Mouse (Mus musculus) MEL (cell line): ENCODE results near the gene Cldn10. TPM values are rescaled to one million over a fixed set of nuclear protein-coding genes. Genes with fewer than 3 reads are reported as not detected.

ENCODE experiments used
- DNase-seq: peaks from one replicate; pipeline ENCODE4 v3.0.0; 2011; ENCODE audit warnings: low read depth, low spot score
- H3K27ac ChIP-seq: 2 replicates; pipeline ENCODE4 v1.5.1; 2012; ENCODE audit warnings: low read depth, mild to moderate bottlenecking, control low read depth, low read length, moderate library complexity; ENCODE audit not compliant: control insufficient read depth
- H3K27me3 ChIP-seq, 2 experiments: fragments of 150-350 bp in 1 of 2; sonication (generic) in 1 of 2; 2 replicates each; pipeline ENCODE4 v1.6.1; 2012; ENCODE audit warnings: low read length in 2 of 2, mild to moderate bottlenecking in 2 of 2, improper control_type of control experiment in 1 of 2, moderate library complexity in 1 of 2; ENCODE audit not compliant: insufficient read depth in 2 of 2, control insufficient read depth in 1 of 2
- H3K36me3 ChIP-seq, 2 experiments: 2 replicates each; pipeline ENCODE4 v1.6.1; 2012 to 2014; ENCODE audit warnings: low read length in 2 of 2, improper control_type of control experiment in 1 of 2, inconsistent platforms in 1 of 2, mild to moderate bottlenecking in 1 of 2; ENCODE audit not compliant: insufficient read depth in 2 of 2, control insufficient read depth in 1 of 2
- H3K4me1 ChIP-seq, 2 experiments: fragments of 150-350 bp in 1 of 2; sonication (generic) in 1 of 2; 2 replicates each; pipeline ENCODE4 v1.6.1; 2012; ENCODE audit warnings: low read length in 2 of 2, improper control_type of control experiment in 1 of 2, mild to moderate bottlenecking in 1 of 2; ENCODE audit not compliant: insufficient read depth in 2 of 2, control insufficient read depth in 1 of 2
- H3K4me3 ChIP-seq, 2 experiments: fragments of 150-350 bp in 1 of 2; sonication (generic) in 1 of 2; 2 replicates each; pipeline ENCODE4 v1.5.1; 2012; ENCODE audit warnings: low read depth in 2 of 2, low read length in 2 of 2, mild to moderate bottlenecking in 2 of 2, moderate library complexity in 2 of 2, control low read depth in 1 of 2, improper control_type of control experiment in 1 of 2; ENCODE audit not compliant: control insufficient read depth in 1 of 2, insufficient read depth in 1 of 2
- H3K79me2 ChIP-seq: 2 replicates; pipeline ENCODE4 v1.6.1; 2012; ENCODE audit warnings: mild to moderate bottlenecking, low read length, moderate library complexity; ENCODE audit not compliant: control insufficient read depth, poor library complexity, insufficient read depth
- H3K9ac ChIP-seq: 2 replicates; pipeline ENCODE4 v1.6.1; 2012; ENCODE audit warnings: low read depth, mild to moderate bottlenecking, control low read depth, low read length, moderate library complexity; ENCODE audit not compliant: control insufficient read depth, poor library complexity, severe bottlenecking
- H3K9me3 ChIP-seq: fragments of 150-350 bp; sonication (generic); replicated peaks from 2 replicates; pipeline ENCODE4 v1.6.1; 2012; ENCODE audit warnings: mild to moderate bottlenecking, low read length, improper control_type of control experiment, moderate library complexity; ENCODE audit not compliant: insufficient read depth
- CHD2 ChIP-seq: IDR thresholded peaks from 2 replicates; pipeline ENCODE4 v1.6.1; 2011; ENCODE audit warnings: low read length, improper control_type of control experiment
- CTCF ChIP-seq, 3 experiments: IDR thresholded peaks in 2 of 3; conservative IDR thresholded peaks in 1 of 3; 2 replicates each; pipeline ENCODE4 v1.5.1; 2011 to 2012; ENCODE audit warnings: low read length in 3 of 3, low read depth in 2 of 3, mild to moderate bottlenecking in 2 of 3, improper control_type of control experiment in 1 of 3, inconsistent platforms in 1 of 3, mixed read lengths in 1 of 3, moderate library complexity in 1 of 3; ENCODE audit not compliant: control insufficient read depth in 1 of 3, insufficient read depth in 1 of 3, poor library complexity in 1 of 3, severe bottlenecking in 1 of 3
- E2F4 ChIP-seq: IDR thresholded peaks from 2 replicates; pipeline ENCODE4 v1.6.1; 2011; ENCODE audit warnings: low read depth, low read length, improper control_type of control experiment, borderline replicate concordance
- GABPA ChIP-seq: IDR thresholded peaks from 2 replicates; pipeline ENCODE4 v1.6.1; 2012; ENCODE audit warnings: low read depth, mild to moderate bottlenecking, inconsistent platforms, low read length, improper control_type of control experiment, moderate library complexity
- JUND ChIP-seq: IDR thresholded peaks from 2 replicates; pipeline ENCODE4 v1.6.1; 2011; ENCODE audit warnings: low read depth, mild to moderate bottlenecking, improper control_type of control experiment, low read length
- MAFK ChIP-seq: IDR thresholded peaks from 2 replicates; pipeline ENCODE4 v1.6.1; 2011; ENCODE audit warnings: low read depth, mild to moderate bottlenecking, low read length, improper control_type of control experiment, borderline replicate concordance
- MAZ ChIP-seq: IDR thresholded peaks from 2 replicates; pipeline ENCODE4 v1.6.1; 2012; ENCODE audit warnings: low read depth, mild to moderate bottlenecking, inconsistent platforms, low read length, improper control_type of control experiment
- MEF2A ChIP-seq: IDR thresholded peaks from 2 replicates; pipeline ENCODE4 v1.6.1; 2014; ENCODE audit warnings: low read depth, mild to moderate bottlenecking, inconsistent platforms, low read length, improper control_type of control experiment; ENCODE audit not compliant: poor library complexity, insufficient replicate concordance, severe bottlenecking; ENCODE audit errors: extremely low read depth
- MYB ChIP-seq: IDR thresholded peaks from 2 replicates; pipeline ENCODE4 v1.6.1; 2011; ENCODE audit warnings: mild to moderate bottlenecking, low read depth, low read length, improper control_type of control experiment
- NELFE ChIP-seq: IDR thresholded peaks from 2 replicates; pipeline ENCODE4 v1.6.1; 2011; ENCODE audit warnings: low read depth, low read length, improper control_type of control experiment
- NRF1 ChIP-seq: IDR thresholded peaks from 2 replicates; pipeline ENCODE4 v1.6.1; 2014; ENCODE audit warnings: low read depth, mild to moderate bottlenecking, inconsistent platforms, low read length, improper control_type of control experiment, moderate library complexity; ENCODE audit not compliant: poor library complexity, insufficient read depth, severe bottlenecking
- RAD21 ChIP-seq: IDR thresholded peaks from 2 replicates; pipeline ENCODE4 v1.6.1; 2011; ENCODE audit warnings: mild to moderate bottlenecking, low read depth, low read length, improper control_type of control experiment
- SMC3 ChIP-seq: IDR thresholded peaks from 2 replicates; pipeline ENCODE4 v1.6.1; 2011; ENCODE audit warnings: low read depth, low read length, improper control_type of control experiment
- UBTF ChIP-seq: IDR thresholded peaks from 2 replicates; pipeline ENCODE4 v1.6.1; 2012; ENCODE audit warnings: low read depth, mild to moderate bottlenecking, inconsistent platforms, low read length, improper control_type of control experiment, moderate library complexity, borderline replicate concordance; ENCODE audit not compliant: insufficient read depth
- USF2 ChIP-seq, 2 experiments: IDR thresholded peaks; 2 replicates each; pipeline ENCODE4 v1.6.1; 2011 to 2012; ENCODE audit warnings: improper control_type of control experiment in 2 of 2, low read length in 2 of 2, borderline replicate concordance in 1 of 2, inconsistent platforms in 1 of 2, low read depth in 1 of 2, mild to moderate bottlenecking in 1 of 2; ENCODE audit not compliant: insufficient read depth in 1 of 2
- ZC3H11A ChIP-seq: IDR thresholded peaks from 2 replicates; pipeline ENCODE4 v1.6.1; 2012; ENCODE audit warnings: low read depth, mild to moderate bottlenecking, inconsistent platforms, low read length, improper control_type of control experiment
- ZKSCAN1 ChIP-seq: IDR thresholded peaks from 2 replicates; pipeline ENCODE4 v1.6.1; 2012; ENCODE audit warnings: low read depth, mild to moderate bottlenecking, inconsistent platforms, low read length, improper control_type of control experiment, moderate library complexity
- ZMIZ1 ChIP-seq: IDR thresholded peaks from 2 replicates; pipeline ENCODE4 v1.6.1; 2012; ENCODE audit warnings: low read depth, mild to moderate bottlenecking, inconsistent platforms, low read length, improper control_type of control experiment, moderate library complexity
- ZNF384 ChIP-seq: IDR thresholded peaks from 2 replicates; pipeline ENCODE4 v1.6.1; 2012; ENCODE audit warnings: low read depth, mild to moderate bottlenecking, inconsistent platforms, low read length, improper control_type of control experiment
- polyA plus RNA-seq, 2 experiments: library from polyadenylated mRNA; stranded (reverse) in 1 of 2; unstranded in 1 of 2; fragments of >175 nt in 1 of 2; fragments of >200 nt in 1 of 2; gene quantifications; 2 replicates each; pipeline versions ENCODE4 v1.2.1 to v1.2.4; 2012; ENCODE audit warnings: low replicate concordance in 2 of 2, low read depth in 1 of 2; ENCODE audit not compliant: insufficient read length in 2 of 2, insufficient read depth in 1 of 2, missing spikeins in 1 of 2
- total RNA-seq: library from RNA; depleted of rRNA; stranded (reverse); fragments of 300-350 nt; gene quantifications from 2 replicates; pipeline ENCODE4 v1.2.3, GENCODE M21; 2012

The Cldn10 gene
- total and polyA plus RNA-seq, 3 experiments, result 0.17 TPM; not detected in 2

- TF ChIP-seq ZNF384 (no peak), RAD21 (no peak), ZKSCAN1 (no peak), ZMIZ1 (no peak), MEF2A (no peak), UBTF (no peak), SMC3 (no peak), NELFE (no peak), CHD2 (no peak), NRF1 (no peak)
- TF ChIP-seq, all 39 proteins: peak for 0
- Histone ChIP-seq H3K27ac (no peak overlapping the region), H3K27me3 (no peaks in the 10 kb centered on the region), H3K79me2 (no peaks in the 10 kb centered on the region), H3K4me1 (no peaks in the 10 kb centered on the region), H3K36me3 (no peaks in the 10 kb centered on the region), H3K9me3 (no peaks in the 10 kb centered on the region), H3K4me3 (no peak overlapping the region), H3K9ac (no peak overlapping the region)
- DNase-seq, result no peak
Observed at GRCm38 (mm10) chr14:118895655-118896054, 107.9 kb downstream of the Cldn10 start.

- peak in 2 of 3 experiments; percentile 20 to 29; a peak in 4 of 6 replicates for TF ChIP-seq CTCF (IDR thresholded peaks at IDR 0.05 in 2 of 3, conservative IDR thresholded peaks at IDR 0.05 in 1 of 3; ENCODE audit: control insufficient read depth in 1 of 3, insufficient read depth in 1 of 3, low read depth in 2 of 3, low read length in 3 of 3, poor library complexity in 1 of 3, severe bottlenecking in 1 of 3)
- TF ChIP-seq ZC3H11A, result no peak
- TF ChIP-seq RAD21, result peak; percentile 20
- no peak for TF ChIP-seq GABPA
- TF ChIP-seq MAZ, result no peak
- TF ChIP-seq JUND, result no peak
- TF ChIP-seq USF2 (IDR thresholded peaks at IDR 0.05; ENCODE audit: borderline replicate concordance in 1 of 2, insufficient read depth in 1 of 2, low read depth in 1 of 2, low read length in 2 of 2), result no peak
- no peak for TF ChIP-seq MAFK
- no peak for TF ChIP-seq MYB
- no peak for TF ChIP-seq E2F4
- no peak for TF ChIP-seq ZMIZ1
- TF ChIP-seq, all 39 proteins: peak for 2
- Histone ChIP-seq H3K4me1 (no peaks in the 10 kb centered on the region; a peak in 1 of 4 replicates), H3K9me3 (no peaks in the 10 kb centered on the region), H3K4me3 (no peak overlapping the region), H3K27me3 (no peaks in the 10 kb centered on the region), H3K27ac (no peak overlapping the region), H3K79me2 (no peaks in the 10 kb centered on the region), H3K36me3 (no peaks in the 10 kb centered on the region; a peak in 1 of 4 replicates), H3K9ac (no peak overlapping the region)
- DNase-seq, result no peak
Observed at GRCm38 (mm10) chr14:118899940-118900339, 112.2 kb downstream of the Cldn10 start.
